8 mouse cellular contexts compared by ENCODE assay signal in the genomic region with DNA sequence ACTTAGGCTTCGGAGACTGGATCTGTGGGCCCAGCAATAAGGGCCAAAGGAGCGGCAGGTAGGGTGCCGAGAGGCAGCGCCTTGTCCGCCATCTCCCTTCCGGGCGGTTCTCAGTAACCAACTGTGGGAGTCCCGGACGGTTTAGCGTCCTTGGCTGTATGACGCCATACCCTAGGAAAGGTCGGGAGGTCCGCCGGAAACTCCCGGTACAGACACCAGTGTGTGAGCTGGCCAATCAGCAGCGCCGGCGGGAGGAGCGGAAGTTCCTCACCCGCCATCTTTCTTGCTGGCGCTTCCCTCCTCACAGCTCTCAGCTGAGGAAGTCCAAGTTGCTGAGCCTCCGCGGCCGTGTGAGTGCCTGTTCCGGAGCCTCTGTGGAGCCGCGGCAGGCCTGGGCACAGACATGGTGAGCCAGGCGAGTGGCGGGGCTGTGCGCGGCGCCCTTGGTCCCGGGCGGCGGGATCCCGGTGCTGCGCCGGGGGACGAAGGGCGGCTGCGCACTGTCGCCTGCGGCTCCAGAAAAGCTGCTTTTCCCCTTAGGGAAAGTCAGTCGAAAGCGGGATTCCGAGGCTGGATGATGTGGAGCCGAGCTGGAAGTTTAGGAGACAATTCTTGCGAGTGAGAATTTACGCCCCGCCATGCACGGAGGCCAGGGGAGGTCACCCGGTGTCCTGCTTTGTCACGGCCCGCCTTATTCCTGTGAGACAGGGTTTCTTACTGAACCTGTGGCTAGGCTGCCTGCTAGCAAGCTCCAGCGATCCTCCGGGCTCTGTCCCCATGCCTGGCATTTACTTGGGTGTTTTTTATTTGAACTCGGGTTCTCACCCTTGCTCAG. TPM values are rescaled to one million over a fixed set of nuclear protein-coding genes. Genes with fewer than 3 reads are reported as not detected.
DNase-seq lines count a peak whose midpoint lies in the region; ATAC-seq lines count a peak whose summit lies in the region.

No protein-coding gene starts in this region.

- peak; percentile 96 for ATAC-seq in CD4-positive, CD25-positive, alpha-beta regulatory T cell, adult 4 months
- peak; percentile 100 for ATAC-seq in heart, embryonic 14.5 days (ENCODE audit: insufficient number of reproducible peaks, insufficient read depth, low FRiP score, low read depth)
- ATAC-seq in liver, embryonic 13.5 days (ENCODE audit: low read depth) = peak; percentile 99
- ATAC-seq in stomach, embryonic 16.5 days (ENCODE audit: insufficient read depth, low FRiP score) = peak; percentile 100

- H3K9ac ChIP-seq in heart, embryonic 14.5 days (ENCODE audit: low read length) = peak overlapping the region; percentile 90
- peak overlapping the region; percentile 93 for H3K9ac ChIP-seq in liver, embryonic 13.5 days
- H3K9ac ChIP-seq in stomach, embryonic 16.5 days (ENCODE audit: low read length) = peak overlapping the region; percentile 84

- H3K36me3 ChIP-seq in heart, embryonic 14.5 days (ENCODE audit: control insufficient read depth, insufficient read depth, low read length) = peaks cover 12% of the 10 kb centered on the region
- 0 out of 2 replicates have a peak, but pooled peaks cover 7% of the 10 kb centered on the region for H3K36me3 ChIP-seq in liver, embryonic 13.5 days
- no peaks in the 10 kb centered on the region for H3K36me3 ChIP-seq in stomach, embryonic 16.5 days (ENCODE audit: control insufficient read depth, insufficient read depth, low read length)

- peak; percentile 87 for DNase-seq in c-Kit-negative CD71-positive TER-119-positive erythroid progenitor cells, embryonic 14.5 days (ENCODE audit: low read depth, low spot score)
- DNase-seq in fibroblast of lung, adult 2 months (ENCODE audit: low read depth) = peak; percentile 86
- peak; percentile 97 for DNase-seq in kidney, postnatal 14 days
- DNase-seq in liver, embryonic 13.5 days = peak; percentile 90
- peak; percentile 92 for DNase-seq in neural tube, embryonic 10.5 days (ENCODE audit: extremely low spot score, low spot score)

- no peaks in the 10 kb centered on the region for H3K9me3 ChIP-seq in heart, embryonic 14.5 days (ENCODE audit: control insufficient read depth, low read length)
- no peaks in the 10 kb centered on the region for H3K9me3 ChIP-seq in liver, embryonic 13.5 days (replicated peaks)
- H3K9me3 ChIP-seq in stomach, embryonic 16.5 days (replicated peaks; ENCODE audit: control insufficient read depth, low read length) = no peaks in the 10 kb centered on the region

- H3K4me1 ChIP-seq in heart, embryonic 14.5 days (ENCODE audit: control insufficient read depth in 2 of 2, insufficient read depth in 2 of 2, low read length in 2 of 2) = 0 out of 4 replicates have a peak, but pooled peaks cover 0 to 6% of the 10 kb centered on the region in 2 experiments
- peaks cover 24% of the 10 kb centered on the region for H3K4me1 ChIP-seq in liver, embryonic 13.5 days (replicated peaks)
- peaks cover 3% of the 10 kb centered on the region; the same call in 1 of the 2 replicates for H3K4me1 ChIP-seq in stomach, embryonic 16.5 days (ENCODE audit: control insufficient read depth, insufficient read depth, low read length)

- H3K4me2 ChIP-seq in heart, embryonic 14.5 days (ENCODE audit: low read length) = peak overlapping the region; percentile 70
- H3K4me2 ChIP-seq in liver, embryonic 13.5 days = peak overlapping the region; percentile 73
- peak overlapping the region; percentile 77 for H3K4me2 ChIP-seq in stomach, embryonic 16.5 days (ENCODE audit: low read depth, low read length)

- no peaks in the 10 kb centered on the region for H3K27me3 ChIP-seq in heart, embryonic 14.5 days (ENCODE audit: control insufficient read depth, insufficient read depth, low read length)
- H3K27me3 ChIP-seq in liver, embryonic 13.5 days = 0 out of 2 replicates have a peak, but pooled peaks cover 3% of the 10 kb centered on the region
- H3K27me3 ChIP-seq in stomach, embryonic 16.5 days (ENCODE audit: control insufficient read depth, insufficient read depth, low read length) = no peaks in the 10 kb centered on the region

- under 1% methylated on average over 53 of the region's 57 CpGs for WGBS in heart, embryonic 14.5 days
- under 1% methylated on average over 57 of the region's 57 CpGs for WGBS in liver, embryonic 13.5 days (ENCODE audit: insufficient replicate concordance)
- under 1% methylated on average over 57 of the region's 57 CpGs for WGBS in stomach, embryonic 16.5 days

- H3K4me3 ChIP-seq in heart, embryonic 14.5 days (ENCODE audit: control insufficient read depth in 1 of 2, insufficient read depth in 1 of 2, low read depth in 1 of 2, low read length in 2 of 2) = peak overlapping the region; percentile 69 to 86
- H3K4me3 ChIP-seq in liver, embryonic 13.5 days (replicated peaks) = peak overlapping the region; percentile 87
- H3K4me3 ChIP-seq in stomach, embryonic 16.5 days (replicated peaks; ENCODE audit: low read length) = peak overlapping the region; percentile 82

- peak overlapping the region; percentile 94 to 97 for H3K27ac ChIP-seq in heart, embryonic 14.5 days (replicated peaks in 1 of 2; ENCODE audit: control insufficient read depth in 1 of 2, insufficient read depth in 1 of 2, low read depth in 2 of 2, low read length in 2 of 2)
- H3K27ac ChIP-seq in liver, embryonic 13.5 days = peak overlapping the region; percentile 93
- H3K27ac ChIP-seq in stomach, embryonic 16.5 days (ENCODE audit: low read length) = peak overlapping the region; percentile 99

RNA-seq across cellular contexts. Expression of a gene that starts 14.3 kb away (rescaled TPM):
- 10 to 100 TPM; 19.4 to 25.4 TPM for polyA plus RNA-seq in CD4-positive, CD25-positive, alpha-beta regulatory T cell, adult 4 months (2017; shearing (Covaris generic))
- 27.8 and 28.2 TPM in 2 replicates for polyA plus RNA-seq in heart, embryonic 14.5 days (2014; fragmentation: Nextera tagmentation; extraction: Ambion mirVana)
- 8.8 and 10.3 TPM in 2 replicates for polyA plus RNA-seq in liver, embryonic 13.5 days (2015; fragmentation: Nextera tagmentation; extraction: Ambion mirVana)
- 20.8 and 24.5 TPM in 2 replicates for polyA plus RNA-seq in stomach, embryonic 16.5 days (2015; fragmentation: Nextera tagmentation; extraction: Ambion mirVana)

RNA-seq across cellular contexts. Expression of a gene that starts 14.4 kb away (rescaled TPM):
- polyA plus RNA-seq in CD4-positive, CD25-positive, alpha-beta regulatory T cell, adult 4 months (2017; shearing (Covaris generic)) = 1 to 10 TPM; 8.2 to 9.4 TPM
- 3.5 and 3.8 TPM in 2 replicates for polyA plus RNA-seq in heart, embryonic 14.5 days (2014; fragmentation: Nextera tagmentation; extraction: Ambion mirVana)
- polyA plus RNA-seq in liver, embryonic 13.5 days (2015; fragmentation: Nextera tagmentation; extraction: Ambion mirVana) = 0.81 and 0.82 TPM in 2 replicates
- 3.6 and 4.5 TPM in 2 replicates for polyA plus RNA-seq in stomach, embryonic 16.5 days (2015; fragmentation: Nextera tagmentation; extraction: Ambion mirVana)

RNA-seq across cellular contexts. Expression of a gene that starts 28.1 kb away (rescaled TPM):
- polyA plus RNA-seq in CD4-positive, CD25-positive, alpha-beta regulatory T cell, adult 4 months (2017; shearing (Covaris generic)) = 10 to 100 TPM; 24.5 to 27.3 TPM
- 13.6 and 15.0 TPM in 2 replicates for polyA plus RNA-seq in heart, embryonic 14.5 days (2014; fragmentation: Nextera tagmentation; extraction: Ambion mirVana)
- 9.0 and 11.9 TPM in 2 replicates for polyA plus RNA-seq in liver, embryonic 13.5 days (2015; fragmentation: Nextera tagmentation; extraction: Ambion mirVana)
- 20.0 and 22.2 TPM in 2 replicates for polyA plus RNA-seq in stomach, embryonic 16.5 days (2015; fragmentation: Nextera tagmentation; extraction: Ambion mirVana)

RNA-seq across cellular contexts. Expression of a gene that starts 41.0 kb away (rescaled TPM):
- 1 to 10 TPM; 4.8 to 5.3 TPM for polyA plus RNA-seq in CD4-positive, CD25-positive, alpha-beta regulatory T cell, adult 4 months (2017; shearing (Covaris generic))
- polyA plus RNA-seq in heart, embryonic 14.5 days (2014; fragmentation: Nextera tagmentation; extraction: Ambion mirVana) = 4.9 and 5.8 TPM in 2 replicates
- 1.6 and 2.1 TPM in 2 replicates for polyA plus RNA-seq in liver, embryonic 13.5 days (2015; fragmentation: Nextera tagmentation; extraction: Ambion mirVana)
- 5.1 and 6.6 TPM in 2 replicates for polyA plus RNA-seq in stomach, embryonic 16.5 days (2015; fragmentation: Nextera tagmentation; extraction: Ambion mirVana)

Comparison
In these comparisons a context has a peak if more than half of its experiments do, and no peak if none do; other contexts are left out.
1. Peak in every context shown above with its lines: DNase-seq, ATAC-seq, H3K4me3 ChIP-seq and H3K27ac ChIP-seq.